Mouse (Mus musculus): ENCODE results near the gene Ksr2.

Ksr2 gene

GRCm38 (mm10) chr5:117519858-117520495, 106.2 kb downstream of the Ksr2 start:
- intact Hi-C loops (cut with DNase I) = loop anchor here (5.0 kb wide), 1 partner anchor 317 kb away; no protein-coding TSS in a partner anchor

GRCm38 (mm10) chr5:117521156-117521555, 107.4 kb downstream of the Ksr2 start:
- intact Hi-C loops (cut with DNase I) = no loop called here

- intact Hi-C loops (cut with DNase I) = no loop called here
These were observed 107.9 kb downstream of the Ksr2 start for GRCm38 (mm10) chr5:117521701-117522100.

GRCm38 (mm10) chr5:117522471-117522870, 108.7 kb downstream of the Ksr2 start:
- intact Hi-C loops (cut with DNase I) = no loop called here

- intact Hi-C loops (cut with DNase I) = no loop called here
These were observed 109.2 kb downstream of the Ksr2 start for GRCm38 (mm10) chr5:117523010-117523409.

- intact Hi-C loops (cut with DNase I) = no loop called here
These were observed 117.2 kb downstream of the Ksr2 start for GRCm38 (mm10) chr5:117530991-117531390.

- intact Hi-C loops (cut with DNase I) = no loop called here
These were observed 125.4 kb downstream of the Ksr2 start for GRCm38 (mm10) chr5:117539221-117539620.

GRCm38 (mm10) chr5:117541654-117542053, 127.9 kb downstream of the Ksr2 start:
- intact Hi-C loops (cut with DNase I) = no loop called here

- intact Hi-C loops (cut with DNase I) = no loop called here
These were observed 133.0 kb downstream of the Ksr2 start for GRCm38 (mm10) chr5:117546694-117547268.

- intact Hi-C loops (cut with DNase I) = no loop called here
These were observed 137.2 kb downstream of the Ksr2 start for GRCm38 (mm10) chr5:117550992-117551391.

GRCm38 (mm10) chr5:117552096-117552495, 138.3 kb downstream of the Ksr2 start:
- intact Hi-C loops (cut with DNase I) = no loop called here

GRCm38 (mm10) chr5:117554505-117554904, 140.7 kb downstream of the Ksr2 start:
- intact Hi-C loops (cut with DNase I) = no loop called here

GRCm38 (mm10) chr5:117556570-117556969, 142.8 kb downstream of the Ksr2 start:
- intact Hi-C loops (cut with DNase I) = no loop called here

GRCm38 (mm10) chr5:117561080-117561479, 147.3 kb downstream of the Ksr2 start:
- intact Hi-C loops (cut with DNase I) = no loop called here

GRCm38 (mm10) chr5:117566051-117566665, 152.4 kb downstream of the Ksr2 start:
- intact Hi-C loops (cut with DNase I) = no loop called here

- intact Hi-C loops (cut with DNase I) = no loop called here
These were observed 155.5 kb downstream of the Ksr2 start for GRCm38 (mm10) chr5:117569190-117569795.

- intact Hi-C loops (cut with DNase I) = no loop called here
These were observed 158.6 kb downstream of the Ksr2 start for GRCm38 (mm10) chr5:117572428-117572827.

GRCm38 (mm10) chr5:117574894-117575293, 161.1 kb downstream of the Ksr2 start:
- intact Hi-C loops (cut with DNase I) = no loop called here

GRCm38 (mm10) chr5:117577598-117577997, 163.8 kb downstream of the Ksr2 start:
- intact Hi-C loops (cut with DNase I) = no loop called here

- intact Hi-C loops (cut with DNase I) = no loop called here
These were observed 167.9 kb downstream of the Ksr2 start for GRCm38 (mm10) chr5:117581711-117582110.

GRCm38 (mm10) chr5:117584428-117584827, 170.6 kb downstream of the Ksr2 start:
- intact Hi-C loops (cut with DNase I) = no loop called here

GRCm38 (mm10) chr5:117589266-117589665, 175.5 kb downstream of the Ksr2 start:
- intact Hi-C loops (cut with DNase I) = no loop called here

Data from adrenal gland (tissue).